Mouse (Mus musculus): ENCODE results near the gene Stxbp2. TPM values are rescaled to one million over a fixed set of nuclear protein-coding genes. Genes with fewer than 3 reads are reported as not detected.

Gene Stxbp2
- polyA plus RNA-seq, 1 experiment from 2014 or later = 243 TPM

- 94% methylated on average over 5 of the region's 5 CpGs for WGBS (ENCODE audit: missing documents)
- H3K79me2 ChIP-seq (ENCODE audit: inconsistent target) = peaks cover 24% of the 10 kb centered on the region
- H3K27ac ChIP-seq = no peak overlapping the region
- no peak overlapping the region for H3K4me3 ChIP-seq (ENCODE audit: inconsistent target)
- peaks cover 14% of the 10 kb centered on the region; the same call in 1 of the 2 replicates for H3K36me3 ChIP-seq (ENCODE audit: inconsistent target)
These were observed 48.9 kb downstream of the Stxbp2 start for GRCm38 (mm10) chr8:3679656-3680055.

- peaks cover 14% of the 10 kb centered on the region; the same call in 1 of the 2 replicates for H3K36me3 ChIP-seq (ENCODE audit: inconsistent target)
- no peak overlapping the region for H3K4me3 ChIP-seq (ENCODE audit: inconsistent target)
- peaks cover 14% of the 10 kb centered on the region for H3K79me2 ChIP-seq (ENCODE audit: inconsistent target)
- no peak overlapping the region for H3K27ac ChIP-seq
- WGBS (ENCODE audit: missing documents) = 97% methylated on average over 5 of the region's 5 CpGs
These were observed 51.7 kb downstream of the Stxbp2 start for GRCm38 (mm10) chr8:3682435-3682834.

GRCm38 (mm10) chr8:3683408-3684176 lies 52.8 kb downstream of the Stxbp2 start:
- WGBS (ENCODE audit: missing documents) = 86% methylated on average over 6 of the region's 6 CpGs
- peaks cover 2% of the 10 kb centered on the region; the same call in 1 of the 2 replicates for H3K79me2 ChIP-seq (ENCODE audit: inconsistent target)
- no peak overlapping the region for H3K4me3 ChIP-seq (ENCODE audit: inconsistent target)
- H3K36me3 ChIP-seq (ENCODE audit: inconsistent target) = peaks cover 14% of the 10 kb centered on the region; the same call in 1 of the 2 replicates
- no peak overlapping the region for H3K27ac ChIP-seq

- peaks cover 11% of the 10 kb centered on the region; the same call in 1 of the 2 replicates for H3K36me3 ChIP-seq (ENCODE audit: inconsistent target)
- no peak overlapping the region for H3K27ac ChIP-seq
- H3K4me3 ChIP-seq (ENCODE audit: inconsistent target) = no peak overlapping the region
- no peaks in the 10 kb centered on the region for H3K79me2 ChIP-seq (ENCODE audit: inconsistent target)
These were observed 53.8 kb downstream of the Stxbp2 start for GRCm38 (mm10) chr8:3684530-3684929.

GRCm38 (mm10) chr8:3685422-3685821 lies 54.7 kb downstream of the Stxbp2 start:
- no peak overlapping the region for H3K4me3 ChIP-seq (ENCODE audit: inconsistent target)
- WGBS (ENCODE audit: missing documents) = 69% methylated on average over 5 of the region's 5 CpGs
- no peaks in the 10 kb centered on the region for H3K79me2 ChIP-seq (ENCODE audit: inconsistent target)
- H3K27ac ChIP-seq = no peak overlapping the region
- H3K36me3 ChIP-seq (ENCODE audit: inconsistent target) = peaks cover 2% of the 10 kb centered on the region; the same call in 1 of the 2 replicates

- no peak overlapping the region for H3K27ac ChIP-seq
- WGBS (ENCODE audit: missing documents) = 63% methylated on average over 6 of the region's 6 CpGs
- H3K36me3 ChIP-seq (ENCODE audit: inconsistent target) = no peaks in the 10 kb centered on the region
- no peak overlapping the region for H3K4me3 ChIP-seq (ENCODE audit: inconsistent target)
- no peaks in the 10 kb centered on the region for H3K79me2 ChIP-seq (ENCODE audit: inconsistent target)
These were observed 56.8 kb downstream of the Stxbp2 start for GRCm38 (mm10) chr8:3687537-3687936.

GRCm38 (mm10) chr8:3690774-3691173 lies 60.0 kb downstream of the Stxbp2 start:
- WGBS (ENCODE audit: missing documents) = 54% methylated on average over 3 of the region's 3 CpGs
- Histone ChIP-seq H3K27ac (no peak overlapping the region), H3K36me3 (ENCODE audit: inconsistent target) (no peaks in the 10 kb centered on the region), H3K4me3 (ENCODE audit: inconsistent target) (no peak overlapping the region), H3K79me2 (ENCODE audit: inconsistent target) (no peaks in the 10 kb centered on the region)

Other genes with a start within 250 kb of the Stxbp2 start
- gene Arhgef18, start 237.9 kb upstream of the Stxbp2 start, polyA plus RNA-seq (2018) = 2.2 to 3.5 TPM (median 2.2 TPM) in 3 replicates
- 1.0 to 2.3 TPM (median 1.1 TPM) in 3 replicates for gene Pex11g, start 163.3 kb upstream of the Stxbp2 start, polyA plus RNA-seq (2018)
- not detected in 3 replicates for gene Tex45, start 160.1 kb upstream of the Stxbp2 start, polyA plus RNA-seq (2018)
- gene Zfp358, start 137.8 kb upstream of the Stxbp2 start, polyA plus RNA-seq (2018) = 7.9 to 23.2 TPM (median 13.3 TPM) in 3 replicates
- 50.2 to 92.5 TPM (median 73.4 TPM) in 3 replicates for gene Mcoln1, start 130.5 kb upstream of the Stxbp2 start, polyA plus RNA-seq (2018)
- 10.2 to 19.0 TPM (median 11.7 TPM) in 3 replicates for gene Pnpla6, start 115.6 kb upstream of the Stxbp2 start, polyA plus RNA-seq (2018)
- not detected in 3 replicates for gene C330021F23Rik, start 63.0 kb upstream of the Stxbp2 start, polyA plus RNA-seq (2018)
- 0.52 to 1.1 TPM in 2 of 3 replicates, not detected in the other for gene Camsap3, start 43.7 kb upstream of the Stxbp2 start, polyA plus RNA-seq (2018)
- gene Xab2, start 9.6 kb upstream of the Stxbp2 start, polyA plus RNA-seq (2018) = 26.9 to 29.7 TPM (median 28.8 TPM) in 3 replicates
- gene Pet100, start 9.4 kb upstream of the Stxbp2 start, polyA plus RNA-seq (2018) = 35.9 to 49.5 TPM (median 43.3 TPM) in 3 replicates
- not detected in 3 replicates for gene Pcp2, start 5.4 kb upstream of the Stxbp2 start, polyA plus RNA-seq (2018)
- gene Retn, start 24.8 kb downstream of the Stxbp2 start, polyA plus RNA-seq (2018) = not detected in 3 replicates
- gene Mcemp1, start 34.8 kb downstream of the Stxbp2 start, polyA plus RNA-seq (2018) = 0.22 to 0.92 TPM (median 0.34 TPM) in 3 replicates
- 1.5 to 1.9 TPM in 2 of 3 replicates, not detected in the other for gene Fcor, start 41.4 kb downstream of the Stxbp2 start, polyA plus RNA-seq (2018)
- gene Trappc5, start 45.3 kb downstream of the Stxbp2 start, polyA plus RNA-seq (2018) = 7.0 to 10.2 TPM (median 7.1 TPM) in 3 replicates
- gene Fcer2a, start 63.2 kb downstream of the Stxbp2 start, polyA plus RNA-seq (2018) = not detected in 3 replicates
- gene Clec4g, start 89.7 kb downstream of the Stxbp2 start, polyA plus RNA-seq (2018) = not detected in 3 replicates
- gene Cd209a, start 118.0 kb downstream of the Stxbp2 start, polyA plus RNA-seq (2018) = 0.15 to 0.83 TPM in 2 of 3 replicates, not detected in the other
- gene Cd209e, start 223.4 kb downstream of the Stxbp2 start, polyA plus RNA-seq (2018) = not detected in 3 replicates
- gene Cd209d, start 247.6 kb downstream of the Stxbp2 start, polyA plus RNA-seq (2018) = not detected in 3 replicates